Mouse (Mus musculus) adipocyte (in vitro differentiated cells): ENCODE data around the gene Clstn2.

ENCODE experiments used
- DNase-seq: peaks from one replicate; pipeline ENCODE4 v3.0.0-alpha.2; 2016; ENCODE audit warnings: low spot score

Gene Clstn2

GRCm38 (mm10) chr9:97677075-97677474, 355.9 kb downstream of the Clstn2 start:
- DNase-seq, result no peak

- no peak for DNase-seq
These were observed 360.3 kb downstream of the Clstn2 start for GRCm38 (mm10) chr9:97672681-97673080.

GRCm38 (mm10) chr9:97672224-97672623, 360.8 kb downstream of the Clstn2 start:
- DNase-seq, result no peak

GRCm38 (mm10) chr9:97670666-97671065, 362.3 kb downstream of the Clstn2 start:
- DNase-seq, result no peak

GRCm38 (mm10) chr9:97660989-97661388, 372.0 kb downstream of the Clstn2 start:
- no peak for DNase-seq

- no peak for DNase-seq
These were observed 374.2 kb downstream of the Clstn2 start for GRCm38 (mm10) chr9:97658736-97659135.

- DNase-seq, result no peak
These were observed 384.6 kb downstream of the Clstn2 start for GRCm38 (mm10) chr9:97648409-97648808.

- DNase-seq, result no peak
These were observed 387.2 kb downstream of the Clstn2 start for GRCm38 (mm10) chr9:97645746-97646145.

- DNase-seq, result no peak
These were observed 390.6 kb downstream of the Clstn2 start for GRCm38 (mm10) chr9:97642396-97642795.

- DNase-seq, result no peak
These were observed 392.9 kb downstream of the Clstn2 start for GRCm38 (mm10) chr9:97639967-97640549.

- no peak for DNase-seq
These were observed 394.2 kb downstream of the Clstn2 start for GRCm38 (mm10) chr9:97638683-97639354.

- DNase-seq, result no peak
These were observed 397.6 kb downstream of the Clstn2 start for GRCm38 (mm10) chr9:97635351-97635750.

GRCm38 (mm10) chr9:97634831-97635230, 398.1 kb downstream of the Clstn2 start:
- no peak for DNase-seq

GRCm38 (mm10) chr9:97629180-97629579, 403.8 kb downstream of the Clstn2 start:
- no peak for DNase-seq

- no peak for DNase-seq
These were observed 404.5 kb downstream of the Clstn2 start for GRCm38 (mm10) chr9:97628361-97628908.

- DNase-seq, result no peak
These were observed 405.1 kb downstream of the Clstn2 start for GRCm38 (mm10) chr9:97627916-97628315.

GRCm38 (mm10) chr9:97610566-97610965, 422.4 kb downstream of the Clstn2 start:
- no peak for DNase-seq

GRCm38 (mm10) chr9:97603729-97604128, 429.3 kb downstream of the Clstn2 start:
- no peak for DNase-seq

GRCm38 (mm10) chr9:97602476-97602875, 430.5 kb downstream of the Clstn2 start:
- no peak for DNase-seq

GRCm38 (mm10) chr9:97599006-97599405, 434.0 kb downstream of the Clstn2 start:
- no peak for DNase-seq

GRCm38 (mm10) chr9:97590712-97591111, 442.3 kb downstream of the Clstn2 start:
- no peak for DNase-seq

GRCm38 (mm10) chr9:97570881-97571280, 462.1 kb downstream of the Clstn2 start:
- DNase-seq, result no peak

GRCm38 (mm10) chr9:97563121-97563520, 469.9 kb downstream of the Clstn2 start:
- DNase-seq, result no peak

- DNase-seq, result no peak
These were observed 488.6 kb downstream of the Clstn2 start for GRCm38 (mm10) chr9:97544359-97544758.
